Mouse (Mus musculus) CD4-positive, CD25-positive, alpha-beta regulatory T cell, adult 2 months (primary cell): ENCODE data around the gene D030056L22Rik.

ENCODE experiments used
- DNase-seq: peaks from one replicate; pipeline ENCODE4 v3.0.0-alpha.2; 2012; ENCODE audit warnings: low read depth, low spot score

The D030056L22Rik gene

GRCm38 (mm10) chr19:18712866-18713300 lies at the start of gene D030056L22Rik:
Gene D030056L22Rik (plus strand): TSS chr19:18713193.
- peak; percentile 100 for DNase-seq

GRCm38 (mm10) chr19:18663904-18664303 lies 49.1 kb upstream of the D030056L22Rik start:
- peak; percentile 26 for DNase-seq

- no peak for DNase-seq
Observed at GRCm38 (mm10) chr19:18666966-18667365, 46.0 kb upstream of the D030056L22Rik start.

GRCm38 (mm10) chr19:18669551-18669950 lies 43.4 kb upstream of the D030056L22Rik start:
- no peak for DNase-seq

- peak; percentile 99 for DNase-seq
Observed at GRCm38 (mm10) chr19:18670608-18671007, 42.4 kb upstream of the D030056L22Rik start, which contains the start of gene Carnmt1. Gene Carnmt1 (plus strand): TSS chr19:18670764.

GRCm38 (mm10) chr19:18671056-18671741 lies 41.8 kb upstream of the D030056L22Rik start:
- DNase-seq = peak; percentile 65

- DNase-seq = no peak
Observed at GRCm38 (mm10) chr19:18672498-18672897, 40.5 kb upstream of the D030056L22Rik start.

- no peak for DNase-seq
Observed at GRCm38 (mm10) chr19:18673116-18673515, 39.9 kb upstream of the D030056L22Rik start.

- DNase-seq = no peak
Observed at GRCm38 (mm10) chr19:18682142-18682541, 30.9 kb upstream of the D030056L22Rik start.

- DNase-seq = peak; percentile 87
Observed at GRCm38 (mm10) chr19:18687556-18687955, 25.4 kb upstream of the D030056L22Rik start.

- DNase-seq = no peak
Observed at GRCm38 (mm10) chr19:18692176-18692575, 20.8 kb upstream of the D030056L22Rik start.

GRCm38 (mm10) chr19:18692768-18693167 lies 20.2 kb upstream of the D030056L22Rik start:
- no peak for DNase-seq

- DNase-seq = no peak
Observed at GRCm38 (mm10) chr19:18695116-18695515, 17.9 kb upstream of the D030056L22Rik start.

GRCm38 (mm10) chr19:18695552-18695951 lies 17.4 kb upstream of the D030056L22Rik start:
- DNase-seq = no peak

GRCm38 (mm10) chr19:18708101-18708500 lies 4.9 kb upstream of the D030056L22Rik start:
- DNase-seq = no peak

- no peak for DNase-seq
Observed at GRCm38 (mm10) chr19:18710903-18711302, 2.1 kb upstream of the D030056L22Rik start.

GRCm38 (mm10) chr19:18711589-18711988 lies 1.4 kb upstream of the D030056L22Rik start:
- DNase-seq = no peak

- peak; percentile 13 for DNase-seq
Observed at GRCm38 (mm10) chr19:18712153-18712865, 684 bp upstream of the D030056L22Rik start.

GRCm38 (mm10) chr19:18713357-18713756 lies 364 bp downstream of the D030056L22Rik start:
- peak; percentile 72 for DNase-seq

- peak; percentile 87 for DNase-seq
Observed at GRCm38 (mm10) chr19:18716374-18716773, 3.4 kb downstream of the D030056L22Rik start.

GRCm38 (mm10) chr19:18720337-18720736 lies 7.3 kb downstream of the D030056L22Rik start:
- DNase-seq = no peak

- DNase-seq = no peak
Observed at GRCm38 (mm10) chr19:18725186-18725585, 12.2 kb downstream of the D030056L22Rik start.

- no peak for DNase-seq
Observed at GRCm38 (mm10) chr19:18730255-18730654, 17.3 kb downstream of the D030056L22Rik start.
